Mouse (Mus musculus) retina, adult 2 months (tissue): ENCODE data around the gene Myo1a.
"Not testable (repeated sequence)": the region's sequence is repeated elsewhere in the genome, so short reads cannot be mapped to it uniquely, and the experiment has no call there.

Experiments
- DNase-seq: peaks from one replicate; pipeline ENCODE4 v3.0.0-alpha.2; 2012; ENCODE audit warnings: low read depth, low spot score

Myo1a gene

DNA sequence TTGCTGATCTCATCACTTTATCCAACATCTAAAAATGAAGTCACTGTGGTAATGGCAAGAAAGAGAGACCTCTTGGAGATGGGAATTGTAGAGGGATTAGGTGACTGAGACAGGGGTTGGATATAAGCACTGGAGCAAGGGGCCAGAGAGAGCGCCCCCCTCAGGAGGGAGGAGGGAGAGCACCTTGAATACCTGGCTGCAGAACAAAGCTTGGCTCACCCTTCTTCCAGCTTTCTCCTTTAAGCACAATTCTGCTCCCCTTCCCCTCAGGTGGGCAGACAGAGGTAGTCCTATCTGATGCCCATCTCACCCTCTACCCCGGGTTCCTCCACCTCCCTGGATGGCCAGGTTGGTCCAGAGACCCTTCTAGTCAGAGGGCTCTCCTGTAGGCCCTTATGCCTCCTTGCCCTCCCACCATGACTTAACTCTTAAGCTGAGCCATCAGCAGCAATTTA lies at the start of gene Myo1a:
TSS of gene Myo1a (plus strand) at position 405 of the 455 bp plus-strand sequence.
- DNase-seq: no peak

DNA sequence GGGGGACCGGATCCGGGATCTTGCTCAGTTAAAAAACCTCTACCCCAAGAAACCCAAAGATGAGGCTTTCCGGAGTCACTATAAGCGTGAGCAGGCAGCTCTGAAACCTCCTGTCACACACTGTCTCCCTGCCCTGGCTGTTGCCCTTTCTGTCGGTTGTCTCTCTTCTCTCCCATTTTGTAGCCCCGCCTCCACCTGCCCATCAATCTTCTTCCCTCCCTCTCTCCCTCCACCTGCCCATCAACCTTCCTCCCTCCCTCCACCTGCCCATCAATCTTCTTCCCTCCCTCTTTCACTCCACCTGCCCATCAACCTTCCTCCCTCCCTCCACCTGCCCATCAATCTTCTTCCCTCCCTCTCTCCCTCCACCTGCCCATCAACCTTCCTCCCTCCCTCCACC lies 47.4 kb upstream of the Myo1a start:
- DNase-seq: not testable (repeated sequence)

DNA sequence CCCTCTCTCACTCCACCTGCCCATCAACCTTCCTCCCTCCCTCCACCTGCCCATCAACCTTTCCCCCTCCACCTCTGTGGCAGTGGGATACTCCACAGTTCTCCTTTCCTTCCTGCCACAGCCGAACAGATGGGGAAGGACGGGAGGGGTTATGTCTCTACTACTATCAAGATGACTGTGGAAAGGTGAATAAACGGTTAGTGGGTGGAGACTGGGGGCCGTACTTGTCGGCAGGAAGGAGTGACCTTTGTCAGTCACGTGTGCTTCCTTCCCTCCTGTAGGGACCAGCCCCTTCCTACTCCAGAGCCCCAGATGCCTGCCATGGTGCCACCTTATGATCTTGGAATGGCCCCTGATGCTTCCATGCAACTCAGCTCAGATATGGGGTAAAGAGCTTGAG lies 46.9 kb upstream of the Myo1a start:
- DNase-seq: no peak

DNA sequence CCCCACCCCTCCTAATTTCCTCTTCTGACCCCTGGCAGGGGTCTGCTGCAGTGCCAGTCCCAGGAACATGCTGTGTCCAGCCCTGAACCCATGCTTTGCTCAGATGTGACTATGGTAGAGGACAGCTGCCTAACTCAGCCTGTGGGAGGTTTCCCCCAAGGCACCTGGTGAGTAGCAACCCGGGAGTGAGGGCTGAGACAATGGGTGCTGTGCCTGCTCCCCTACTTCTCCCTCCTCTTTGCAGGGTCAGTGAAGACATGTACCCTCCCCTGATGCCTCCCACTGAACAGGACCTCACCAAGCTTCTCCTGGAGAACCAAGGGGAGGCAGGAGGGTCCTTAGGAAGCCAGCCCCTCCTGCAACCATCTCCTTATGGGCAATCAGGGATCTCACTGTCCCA lies 45.4 kb upstream of the Myo1a start:
- no peak for DNase-seq

DNA sequence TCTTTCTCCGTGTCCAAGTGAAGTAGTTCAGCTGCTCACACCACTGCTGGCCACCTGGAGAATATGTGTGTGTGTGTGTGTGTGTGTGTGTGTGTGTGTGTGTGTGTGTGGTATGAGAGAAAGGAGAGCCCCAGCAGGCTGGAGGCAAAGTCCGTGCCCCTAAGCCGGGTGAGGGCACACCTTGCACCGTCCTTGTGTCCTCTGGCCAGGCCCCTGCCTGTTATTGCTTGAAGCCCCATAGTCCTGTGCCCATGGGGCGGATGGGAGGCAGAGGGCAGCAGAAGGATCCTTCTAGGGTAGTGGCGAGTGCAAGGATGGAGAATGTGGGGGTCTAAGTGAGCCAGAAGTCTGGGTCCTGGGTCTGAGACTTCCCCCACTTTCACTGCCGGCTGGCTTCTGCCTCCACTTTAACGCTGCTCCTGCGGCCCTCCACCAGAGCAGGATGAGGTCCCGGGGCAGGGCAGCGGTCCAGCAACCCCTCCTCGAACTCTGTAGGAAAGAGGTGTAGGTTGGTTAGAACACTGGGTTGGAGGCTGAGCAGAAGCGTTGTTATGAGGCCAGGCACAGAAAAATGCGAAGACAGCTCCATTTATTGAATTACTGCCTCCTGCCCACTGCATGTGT lies 43.6 kb upstream of the Myo1a start:
- DNase-seq: no peak

DNA sequence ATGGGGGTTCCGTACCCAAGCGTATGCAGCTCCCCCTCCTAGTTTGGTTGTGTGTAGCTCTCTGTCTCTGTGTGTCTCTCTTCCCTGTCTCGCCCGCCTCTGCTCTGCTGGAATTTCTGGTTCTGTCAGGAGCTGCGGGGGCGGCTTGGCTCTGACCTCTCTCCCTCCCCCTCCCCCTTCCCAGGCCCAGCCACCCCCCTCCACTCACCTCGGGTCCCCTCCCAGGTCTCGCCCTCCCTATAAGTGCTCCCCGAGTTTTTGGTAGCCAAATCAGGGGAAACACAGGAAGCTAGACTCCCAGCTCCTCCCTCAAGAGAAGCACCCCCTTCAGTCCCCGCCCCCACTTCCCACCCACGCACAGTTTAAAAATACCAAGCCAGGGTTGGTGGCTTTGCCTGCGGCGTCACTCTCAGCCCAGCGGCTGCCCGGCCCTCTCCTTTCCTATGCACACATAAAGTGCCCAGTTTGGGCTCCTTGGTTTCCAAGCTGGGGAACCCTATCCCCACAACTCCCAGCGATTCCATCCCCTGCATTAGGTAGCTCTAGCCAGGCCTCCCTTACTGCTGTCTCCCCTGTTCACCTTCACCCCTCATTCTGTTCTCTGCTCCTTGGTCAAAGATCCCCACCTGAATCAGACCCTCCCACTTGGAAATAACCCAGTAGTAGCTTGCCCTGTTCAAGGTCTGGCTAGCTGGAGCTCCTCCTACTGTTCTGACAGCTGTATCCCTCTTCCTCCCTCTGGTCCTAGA lies 42.9 kb upstream of the Myo1a start:
- DNase-seq: no peak

DNA sequence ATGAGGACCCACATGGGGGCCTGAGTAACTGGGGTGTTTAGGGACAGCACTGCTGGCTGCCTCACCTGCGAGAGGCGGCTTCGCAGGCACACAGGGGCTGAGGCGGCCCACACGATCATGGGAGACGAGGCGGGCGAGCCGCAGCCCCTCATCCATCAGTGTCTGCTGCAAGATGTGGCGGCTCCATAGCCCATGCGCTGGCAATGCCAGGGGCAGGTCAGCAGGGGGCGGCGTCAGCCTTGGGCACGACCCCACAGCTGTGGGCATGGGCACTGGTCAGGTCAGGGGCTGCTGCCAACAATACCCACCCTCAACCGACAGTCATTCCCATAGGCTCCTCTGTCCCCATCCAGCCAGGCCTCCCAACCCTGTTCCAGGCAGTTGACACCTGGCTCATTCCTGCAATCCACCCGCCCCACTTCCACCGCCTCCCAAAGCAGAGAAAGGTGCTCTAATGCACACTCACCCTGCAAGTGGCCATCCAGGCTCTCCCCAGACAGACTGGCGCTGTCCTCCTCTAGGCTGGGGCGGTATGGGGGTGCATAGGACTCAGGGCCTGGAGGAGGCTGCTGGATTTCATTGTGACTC lies 42.2 kb upstream of the Myo1a start:
- no peak for DNase-seq

DNA sequence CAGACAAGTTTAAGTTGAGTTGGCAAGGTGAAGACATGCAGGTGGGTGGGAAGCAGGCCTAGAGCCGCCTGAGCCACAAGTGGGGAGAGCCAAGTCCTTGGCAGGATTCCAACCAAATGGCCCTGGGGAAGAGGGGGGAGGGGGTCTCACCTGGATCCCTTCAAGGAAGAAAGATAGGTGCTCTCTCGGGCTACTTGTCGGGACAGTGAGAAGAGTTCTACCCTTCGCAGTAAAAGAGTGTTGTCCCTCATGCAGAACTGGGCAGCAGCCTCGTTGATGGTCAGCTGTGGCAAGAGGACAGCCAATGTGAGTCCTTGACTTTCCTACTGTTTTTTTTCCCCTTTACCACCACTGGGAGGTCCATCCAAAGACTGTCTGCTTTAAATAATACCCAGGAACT lies 41.4 kb upstream of the Myo1a start:
- no peak for DNase-seq

DNA sequence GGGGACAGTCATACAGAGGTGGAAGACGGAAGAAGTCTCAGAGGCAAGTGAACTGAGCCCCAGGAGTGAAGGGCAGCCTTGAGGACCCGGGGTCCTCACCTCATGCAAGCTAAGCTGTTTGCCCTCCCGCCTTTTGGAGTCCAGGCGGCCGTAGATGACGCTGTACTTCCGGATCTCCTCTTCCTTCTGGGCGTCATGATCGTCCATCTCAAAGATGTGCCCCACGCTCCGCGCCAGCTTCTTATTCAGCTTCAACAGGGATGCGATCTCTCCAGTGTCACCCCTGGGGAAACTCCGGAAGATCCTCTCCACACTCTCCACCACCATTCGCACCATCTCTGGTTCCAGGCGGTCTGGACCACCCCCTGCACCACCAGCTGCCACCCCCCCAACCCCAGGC lies 40.8 kb upstream of the Myo1a start:
- no peak for DNase-seq

DNA sequence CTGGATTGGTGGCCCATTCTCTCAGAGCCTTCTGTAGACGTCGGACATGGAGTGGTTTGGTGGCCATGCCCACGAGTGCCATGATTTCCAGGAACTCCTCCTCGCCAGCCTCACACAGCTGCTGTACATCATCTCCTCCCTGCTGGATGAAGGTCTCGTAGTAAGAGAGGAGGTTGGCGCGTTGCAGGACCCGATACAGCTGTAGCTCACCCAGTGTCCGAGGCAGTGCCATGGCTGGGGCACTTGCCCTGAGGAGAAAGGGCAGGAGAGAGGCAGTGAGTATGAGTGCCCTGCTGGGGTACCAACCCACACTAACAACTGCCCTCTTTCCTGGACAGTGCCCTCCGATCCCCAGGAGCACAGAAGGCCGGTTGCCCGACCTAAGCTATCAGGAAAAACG lies 40.1 kb upstream of the Myo1a start:
- DNase-seq: no peak

DNA sequence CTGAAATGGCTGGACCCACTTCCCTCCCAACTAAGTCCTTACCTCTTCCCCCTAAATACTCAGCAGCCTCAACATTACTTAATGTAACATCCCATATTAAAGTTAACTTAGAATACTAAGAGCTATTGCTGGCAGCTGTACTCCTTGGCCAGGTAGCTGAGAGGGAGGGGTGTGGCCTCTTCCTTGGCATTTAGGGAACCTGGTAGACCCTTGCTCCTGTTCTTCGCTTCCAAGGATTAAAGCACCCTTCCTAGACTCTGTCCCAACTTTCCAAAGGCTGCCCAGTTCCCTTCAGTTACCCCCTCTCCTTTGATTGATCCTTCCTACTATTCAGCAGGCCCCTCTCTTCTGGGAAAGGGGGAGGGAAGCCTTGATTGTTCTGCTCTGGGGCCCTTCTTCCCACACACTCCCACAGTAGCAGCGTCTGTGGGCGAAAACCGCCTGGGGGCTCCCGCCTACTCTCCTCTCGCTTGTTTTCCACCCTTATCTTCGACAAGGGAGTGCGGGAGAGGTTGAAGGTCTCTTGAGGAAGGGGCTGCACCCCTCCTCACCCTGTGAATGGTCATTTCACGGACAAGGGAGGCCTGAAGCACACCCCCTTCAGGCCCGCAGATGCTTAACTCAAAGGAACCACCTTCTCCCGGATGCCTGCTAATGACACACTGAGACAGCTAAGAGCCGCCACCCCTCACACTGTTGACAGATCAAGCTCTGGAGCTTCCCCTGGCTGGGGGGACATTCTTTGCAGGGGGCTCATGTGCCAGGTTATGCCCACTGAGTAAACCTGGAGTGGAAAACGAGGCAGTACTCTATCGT lies 39.4 kb upstream of the Myo1a start:
- DNase-seq: no peak

DNA sequence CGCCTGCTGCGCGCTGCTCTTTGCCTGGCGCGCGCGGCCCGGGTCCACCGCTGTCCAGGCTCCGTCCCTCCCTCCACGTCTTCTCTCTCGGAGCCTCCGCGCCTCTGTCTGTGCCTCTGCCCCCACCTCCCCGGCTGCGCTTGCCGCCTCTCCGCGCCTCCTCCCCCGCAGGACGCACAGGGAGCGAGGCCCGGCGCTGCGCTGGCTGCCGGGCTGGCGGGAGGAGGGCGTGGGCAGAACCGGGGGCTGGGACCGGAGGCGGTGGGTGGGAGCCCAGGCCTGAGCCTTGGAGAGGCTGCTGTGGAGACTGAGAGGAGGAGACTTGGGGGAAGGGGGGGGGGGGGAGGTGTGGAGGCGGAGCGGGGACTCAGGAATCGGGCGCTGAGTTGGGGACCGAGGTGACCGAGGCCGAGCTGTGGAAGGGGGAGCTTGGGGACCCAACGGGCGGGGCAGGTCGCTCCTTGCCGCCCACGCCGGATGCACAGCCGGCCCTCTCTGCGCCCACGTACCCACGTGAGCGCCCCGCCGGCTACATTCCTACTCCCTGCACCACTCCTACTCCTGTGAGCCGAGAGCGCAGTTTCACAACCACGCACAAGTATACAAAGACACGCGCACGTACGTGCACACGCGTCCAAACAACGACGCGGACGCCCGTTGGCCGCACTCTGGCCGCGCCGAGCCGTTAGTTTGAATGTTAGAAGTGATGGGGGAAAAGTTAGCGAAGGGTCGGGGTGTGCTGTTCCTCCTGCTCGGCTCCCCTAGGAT lies 38.3 kb upstream of the Myo1a start, which contains the start of gene Nemp1:
TSS of gene Nemp1 (plus strand) at position 401 of the 768 bp plus-strand sequence.
- no peak for DNase-seq

DNA sequence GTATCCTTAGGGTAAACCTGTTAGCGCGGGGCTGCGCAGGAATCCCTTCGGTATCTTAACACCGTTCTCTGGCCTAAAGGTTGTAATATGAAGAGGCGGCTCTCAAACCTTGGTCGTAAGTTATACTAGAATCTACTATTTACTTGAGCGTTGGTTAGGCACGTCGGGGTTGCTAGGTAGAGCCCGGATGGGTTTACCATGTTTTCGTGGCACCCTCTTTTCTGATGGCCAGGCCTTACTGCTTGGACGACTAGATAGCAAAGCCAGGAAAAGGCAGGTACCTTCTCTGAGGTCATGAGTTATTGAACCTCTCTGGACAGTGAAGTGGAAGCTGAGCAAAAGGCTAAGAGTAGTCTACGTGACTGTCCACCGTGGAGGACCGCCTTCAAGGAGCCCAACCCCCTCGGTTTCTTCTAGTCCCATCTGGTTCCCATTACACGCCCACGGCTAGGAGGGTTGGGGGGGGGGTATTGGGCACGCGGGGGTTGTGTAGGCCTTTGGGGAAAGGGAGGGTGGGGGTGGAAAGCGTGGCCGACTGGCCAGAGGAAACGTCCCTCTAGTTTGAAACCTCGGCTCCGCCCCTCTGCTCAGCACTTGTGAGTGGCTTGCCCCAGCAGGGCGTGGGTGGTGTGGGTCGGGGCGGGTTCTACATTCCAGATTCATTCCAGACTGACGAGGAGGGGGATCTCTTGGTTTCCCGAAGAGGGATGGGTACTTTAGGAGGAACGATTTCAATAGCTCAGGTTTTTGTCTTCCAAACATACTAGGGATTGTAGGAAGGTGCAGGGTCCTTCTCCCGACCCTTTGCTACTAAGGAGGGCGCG lies 37.5 kb upstream of the Myo1a start:
- DNase-seq: no peak

DNA sequence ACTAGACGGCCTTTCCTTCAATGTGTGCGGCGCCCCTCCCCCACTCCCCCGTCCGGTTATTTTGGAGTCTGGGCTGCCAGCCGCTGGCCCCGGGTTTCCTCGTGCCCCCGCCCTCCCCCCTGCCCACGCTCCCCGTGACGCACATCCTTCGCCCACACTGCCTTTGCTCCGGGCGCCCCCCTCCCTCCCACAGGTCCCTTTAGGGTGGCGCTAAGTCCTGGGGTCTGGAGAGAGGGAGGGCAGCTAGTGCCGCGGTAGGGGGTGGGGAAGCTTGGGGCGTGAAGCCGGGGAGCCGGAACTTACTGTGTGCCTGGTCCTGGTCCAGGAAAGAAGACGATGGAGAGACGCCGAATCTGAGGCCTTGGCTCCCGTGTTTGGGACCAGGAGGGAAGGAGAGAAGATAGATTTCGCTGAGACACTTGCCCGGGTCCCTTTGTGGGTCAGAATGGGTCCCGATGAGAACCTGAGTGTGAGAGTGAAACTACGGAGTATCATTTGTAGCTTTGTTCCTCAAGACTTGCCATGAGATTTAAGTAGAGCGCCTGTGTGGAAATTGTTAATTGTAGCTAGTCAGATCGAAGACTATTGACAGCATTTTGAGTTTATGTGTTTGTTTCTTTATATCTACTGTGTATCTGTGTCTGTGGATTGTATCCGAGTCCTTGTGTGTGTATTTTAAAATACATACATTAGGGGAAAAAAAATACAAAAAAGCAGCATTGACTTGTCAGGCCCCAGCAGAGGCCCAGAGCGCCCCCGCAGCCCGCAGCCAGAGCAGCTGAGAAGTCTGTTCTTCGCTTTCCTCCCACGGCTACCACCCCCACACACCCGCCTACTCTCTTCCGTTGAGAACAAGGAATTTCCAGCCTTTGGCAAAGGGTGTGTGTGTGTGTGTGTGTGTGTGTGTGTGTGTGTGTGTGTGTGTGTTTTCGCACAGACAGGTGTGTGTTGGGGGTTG lies 36.6 kb upstream of the Myo1a start, which contains the start of gene Nab2:
TSS of gene Nab2 (minus strand) at position 476 of the 958 bp plus-strand sequence.
- no peak for DNase-seq

DNA sequence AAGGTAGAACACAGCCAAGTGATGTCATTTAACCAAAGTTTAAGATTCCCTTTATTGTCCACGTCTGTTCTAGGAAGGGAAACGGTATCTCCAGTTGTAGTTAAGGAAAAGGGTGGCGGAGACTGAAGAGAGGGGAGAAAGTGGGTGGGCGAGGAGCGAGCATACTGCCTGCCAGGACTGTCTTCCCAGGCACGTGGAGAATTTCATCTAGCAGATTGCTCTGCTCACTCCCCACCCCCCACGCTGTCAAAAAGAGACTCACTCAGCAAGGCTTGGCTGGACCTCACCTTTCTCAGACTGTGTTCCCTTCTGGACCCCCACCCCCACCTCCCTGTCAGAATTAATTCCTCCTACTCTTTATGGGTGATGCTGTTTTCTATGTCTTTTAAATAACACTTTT lies 35.8 kb upstream of the Myo1a start:
- no peak for DNase-seq

DNA sequence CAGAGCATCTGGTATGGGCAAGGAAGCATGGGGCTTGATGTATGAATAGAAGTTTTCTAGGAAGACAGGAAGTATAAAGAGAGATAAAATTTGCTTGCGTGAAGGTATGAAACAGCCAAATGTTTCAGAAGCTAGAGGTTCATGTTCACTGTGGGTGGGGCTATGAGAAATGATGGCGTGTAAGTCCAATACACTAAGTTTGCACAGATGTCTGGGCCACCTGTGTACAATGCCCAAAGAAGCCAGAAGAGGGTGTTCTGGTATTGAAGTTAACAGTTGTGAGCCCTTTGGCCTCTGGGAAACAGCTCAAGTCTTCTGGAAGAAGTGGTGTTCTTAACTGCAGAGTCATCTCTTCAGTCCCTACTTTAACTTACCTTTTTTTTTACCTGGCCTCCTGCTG lies 34.8 kb upstream of the Myo1a start:
- DNase-seq: no peak

DNA sequence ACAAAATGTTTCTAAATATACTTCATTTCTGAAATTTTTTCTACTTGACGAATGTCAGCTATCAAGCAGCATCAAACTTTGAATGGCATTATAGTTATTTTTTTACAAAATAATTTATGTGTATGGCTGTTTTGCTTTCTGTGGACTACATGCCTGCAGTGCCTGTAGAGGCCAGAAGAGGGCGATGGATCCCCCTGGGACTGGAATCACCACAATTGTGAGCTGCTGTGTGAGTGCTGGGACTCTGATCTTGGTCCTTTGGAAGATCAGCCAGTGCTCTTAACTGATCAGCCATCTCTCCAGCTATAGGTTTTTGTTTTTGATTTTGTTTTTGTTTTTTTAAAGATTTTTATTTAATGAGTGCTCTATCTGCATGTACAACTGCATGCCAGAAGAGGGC lies 33.7 kb upstream of the Myo1a start:
- no peak for DNase-seq

DNA sequence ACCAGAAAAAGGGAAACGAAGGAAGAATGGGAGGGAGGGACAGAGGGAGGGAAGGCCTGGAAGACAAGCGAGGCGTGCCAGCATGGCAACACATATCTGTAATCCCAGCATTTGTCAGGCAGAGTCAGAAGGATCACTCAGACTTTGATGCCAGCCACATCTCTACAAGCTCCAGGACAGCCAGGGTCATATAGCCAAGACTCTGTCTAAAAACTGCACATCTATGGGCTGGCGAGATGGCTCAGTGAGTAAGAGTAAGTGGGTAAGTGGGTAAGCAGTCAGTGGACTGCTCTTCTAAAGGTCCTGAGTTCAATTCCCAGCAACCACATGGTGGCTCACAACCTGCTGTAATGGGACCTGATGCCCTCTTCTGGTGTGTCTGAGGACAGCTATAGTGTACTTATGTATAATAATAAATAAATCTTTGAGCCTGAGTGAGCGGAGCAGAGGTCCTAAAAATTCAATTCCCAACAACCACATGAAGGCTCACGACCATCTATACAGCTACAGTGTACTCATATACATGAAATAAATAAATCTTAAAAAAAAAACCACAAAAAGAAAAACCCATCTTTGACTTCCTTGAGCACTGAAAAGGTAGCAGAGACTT lies 30.8 kb upstream of the Myo1a start:
- DNase-seq: no peak
